Mouse (Mus musculus) embryonic fibroblast, embryonic 13.5 days (primary cell): Measurements from ENCODE around the gene Cobl.

Experiments
- CTCF ChIP-seq: IDR thresholded peaks from 2 replicates; pipeline ENCODE4 v1.5.1; 2011; ENCODE audit warnings: mild to moderate bottlenecking, control low read depth, low read length, moderate library complexity, borderline replicate concordance; ENCODE audit not compliant: insufficient read depth
- POLR2A ChIP-seq: IDR thresholded peaks from 2 replicates; pipeline ENCODE4 v1.6.1; 2011; ENCODE audit warnings: low read depth, mild to moderate bottlenecking, control low read depth, low read length, moderate library complexity

DNA sequence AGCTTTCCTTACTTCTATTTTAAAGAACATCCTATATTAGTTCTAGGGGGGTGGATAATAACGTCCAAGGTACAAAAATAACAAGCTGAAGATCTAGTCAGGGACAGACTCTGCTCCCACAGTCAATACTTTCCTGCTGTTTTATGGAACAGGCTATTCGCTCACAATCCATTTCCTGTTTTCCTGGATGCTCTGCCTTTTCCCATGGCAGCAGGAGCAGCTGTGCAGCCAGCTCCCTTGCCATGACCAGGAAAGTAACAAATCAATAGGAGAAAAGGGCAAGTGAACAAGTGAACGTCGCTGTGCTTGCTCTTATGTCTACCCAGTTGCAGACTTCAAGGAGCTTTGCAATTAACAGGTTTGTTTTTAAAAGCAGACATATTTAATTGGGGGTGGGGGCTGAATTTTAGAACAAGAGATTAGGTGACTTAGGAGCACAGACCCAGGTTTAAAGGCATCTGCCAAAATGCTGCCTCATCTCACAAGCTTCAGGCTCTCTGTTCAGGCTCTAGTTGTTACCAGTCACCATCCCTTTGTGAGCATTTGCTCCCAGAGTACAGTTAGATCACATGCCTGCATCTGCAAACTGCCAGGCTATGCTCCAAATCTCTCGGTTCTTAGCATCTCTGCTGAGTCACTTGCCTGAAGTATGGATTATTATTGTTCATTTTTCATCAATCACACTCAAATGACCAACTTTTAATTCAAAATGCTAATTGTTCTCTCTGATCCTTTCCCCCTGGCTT is 164.9 kb downstream of the Cobl start:
- no peak for TF ChIP-seq CTCF
- no peak for TF ChIP-seq POLR2A
